Mouse (Mus musculus) brain, embryonic 18.5 days (tissue): ENCODE measurements around the gene Mlh1.

Experiments
- DNase-seq: peaks from one replicate; pipeline ENCODE4 v3.0.0-alpha.2; 2012; ENCODE audit warnings: low read depth, low spot score

The Mlh1 gene

DNA sequence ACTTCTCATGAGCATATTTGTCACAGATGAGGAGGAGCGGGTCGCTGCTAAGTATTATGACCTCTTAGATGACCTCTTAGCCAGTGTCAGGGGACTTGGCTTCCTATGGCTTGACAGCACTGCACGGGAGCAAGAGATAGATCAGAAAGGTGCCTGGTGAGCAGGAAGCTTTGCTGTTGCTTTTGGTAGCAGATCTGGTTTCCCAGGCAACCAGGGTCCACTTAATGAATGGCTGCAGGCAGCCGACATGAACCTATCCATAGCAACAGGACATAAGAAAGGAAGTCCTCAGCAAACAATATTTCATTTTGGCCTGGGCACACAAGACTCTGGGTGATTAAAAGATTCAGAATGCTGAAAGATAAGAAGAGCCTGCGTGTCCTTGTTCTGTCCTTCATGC lies 14.1 kb upstream of the Mlh1 start:
- no peak for DNase-seq

DNA sequence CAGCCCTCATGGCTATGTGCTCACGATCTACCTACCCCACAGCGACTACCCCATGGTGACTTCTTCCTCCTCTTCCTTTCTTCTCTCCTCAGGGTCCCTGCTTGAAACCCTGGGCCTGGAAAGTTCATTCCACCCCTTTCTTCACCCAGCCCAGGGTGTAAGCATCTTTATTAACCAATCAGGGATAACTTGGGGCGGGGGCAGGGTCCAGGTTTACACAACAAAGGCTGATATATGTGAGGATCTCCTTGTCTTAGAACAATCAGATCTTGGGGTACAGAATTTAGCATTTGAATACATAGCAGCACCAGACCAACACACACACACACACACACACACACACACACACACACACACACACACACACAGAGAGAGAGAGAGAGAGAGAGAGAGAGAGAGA lies 13.5 kb upstream of the Mlh1 start:
- DNase-seq, result no peak

DNA sequence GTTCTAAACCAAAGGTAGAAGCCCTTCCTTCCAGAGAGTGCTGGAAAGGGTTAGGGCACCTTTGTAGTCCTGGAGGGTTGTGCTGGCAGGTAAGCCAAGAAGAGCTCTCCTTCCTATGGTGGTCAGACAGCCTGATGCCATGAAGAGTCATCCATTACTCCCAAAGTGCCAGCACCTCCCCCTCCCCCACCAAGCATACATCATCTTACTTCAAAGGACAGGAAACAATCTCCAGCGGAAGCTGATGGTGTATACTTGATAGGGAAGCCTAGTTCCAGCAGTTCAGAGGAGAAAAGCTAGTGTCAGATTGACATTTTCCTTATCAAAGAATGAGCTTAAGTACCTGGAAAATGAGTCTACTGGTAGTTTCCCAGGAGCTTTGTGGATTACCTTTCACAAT lies 3.6 kb upstream of the Mlh1 start:
- no peak for DNase-seq

DNA sequence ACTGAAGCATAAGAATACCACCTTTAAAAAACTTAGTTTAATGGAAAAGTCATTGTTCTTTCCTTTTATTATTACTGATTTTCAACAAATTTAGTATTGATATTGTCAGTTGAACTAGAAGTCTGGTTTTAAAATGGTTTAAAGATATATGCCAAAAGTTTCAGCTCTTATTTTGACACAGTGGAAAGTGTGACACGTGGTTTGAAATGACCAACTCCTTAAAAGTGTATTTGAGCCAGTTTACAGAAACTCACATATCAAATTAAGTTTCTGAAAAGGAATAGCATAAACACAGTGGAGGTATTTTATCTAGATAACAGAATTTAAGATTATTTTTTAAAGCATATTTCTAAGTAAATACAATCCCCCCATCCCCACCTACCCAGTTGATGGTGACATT lies 2.4 kb upstream of the Mlh1 start:
- no peak for DNase-seq

DNA sequence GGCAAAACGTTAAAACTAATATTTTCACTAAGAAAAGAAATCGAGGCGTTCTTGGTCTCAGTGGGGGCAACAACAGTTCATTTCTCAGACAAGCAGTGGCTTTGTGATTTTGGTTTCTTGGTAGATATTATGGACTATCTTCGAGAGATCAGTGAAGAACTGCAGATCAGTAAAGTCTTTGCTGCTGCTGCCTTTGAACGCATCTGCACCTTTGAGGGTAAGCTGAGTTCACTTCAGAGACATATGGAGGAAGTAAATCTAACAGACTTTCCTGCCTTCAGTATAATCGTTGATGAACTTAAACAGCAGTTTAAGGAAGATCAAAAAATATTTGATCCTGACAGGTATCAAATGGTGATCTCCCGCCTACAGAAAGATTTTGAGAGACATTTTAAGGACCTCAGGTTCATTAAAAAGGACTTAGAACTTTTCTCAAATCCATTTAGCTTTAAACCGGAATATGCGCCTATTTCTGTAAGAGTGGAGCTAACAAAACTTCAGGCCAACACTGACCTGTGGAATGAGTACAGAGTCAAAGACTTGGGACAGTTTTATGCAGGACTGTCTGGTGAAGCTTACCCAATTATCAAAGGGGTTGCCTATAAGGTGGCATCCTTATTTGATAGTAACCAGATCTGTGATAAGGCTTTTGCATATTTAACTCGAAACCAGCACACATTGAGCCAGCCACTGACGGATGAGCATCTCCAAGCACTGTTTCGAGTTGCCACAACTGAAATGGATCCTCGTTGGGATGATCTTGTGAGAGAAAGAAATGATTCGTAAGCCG lies 1.6 kb upstream of the Mlh1 start:
- DNase-seq, result no peak

DNA sequence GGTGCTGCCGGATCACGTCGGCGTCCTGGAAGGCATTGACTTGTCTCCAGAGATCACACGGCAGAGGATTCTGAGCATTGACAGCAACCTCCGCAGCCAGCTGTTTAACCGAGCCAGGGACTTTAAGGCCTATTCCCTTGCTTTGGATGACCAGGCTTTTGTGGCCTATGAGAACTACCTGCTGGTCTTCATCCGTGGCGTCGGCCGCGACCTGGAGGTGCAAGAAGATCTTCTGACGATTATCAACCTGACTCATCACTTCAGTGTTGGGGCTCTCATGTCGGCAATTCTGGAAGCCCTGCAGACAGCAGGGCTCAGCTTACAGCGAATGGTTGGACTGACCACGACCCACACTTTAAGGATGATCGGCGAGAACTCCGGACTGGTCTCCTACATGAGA lies 765 bp upstream of the Mlh1 start:
- no peak for DNase-seq

DNA sequence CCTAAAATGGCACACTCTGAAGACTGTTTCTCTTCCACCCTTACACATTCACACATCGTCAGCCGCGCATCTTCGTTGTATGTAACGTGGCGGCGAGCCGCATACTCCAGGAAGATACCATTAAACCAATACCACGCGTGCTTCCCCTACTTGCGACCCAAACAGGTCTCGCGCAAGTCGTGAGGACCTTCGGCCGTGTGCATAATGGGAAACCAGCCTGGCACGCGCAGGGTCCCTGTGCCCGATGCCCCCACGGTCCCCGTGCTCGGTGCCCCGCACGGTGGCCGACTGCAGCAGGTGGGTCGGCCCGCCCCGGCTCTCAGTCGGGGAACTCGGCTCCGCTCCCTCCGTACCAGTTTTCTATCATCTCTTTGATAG lies 546 bp downstream of the Mlh1 start:
- no peak for DNase-seq

DNA sequence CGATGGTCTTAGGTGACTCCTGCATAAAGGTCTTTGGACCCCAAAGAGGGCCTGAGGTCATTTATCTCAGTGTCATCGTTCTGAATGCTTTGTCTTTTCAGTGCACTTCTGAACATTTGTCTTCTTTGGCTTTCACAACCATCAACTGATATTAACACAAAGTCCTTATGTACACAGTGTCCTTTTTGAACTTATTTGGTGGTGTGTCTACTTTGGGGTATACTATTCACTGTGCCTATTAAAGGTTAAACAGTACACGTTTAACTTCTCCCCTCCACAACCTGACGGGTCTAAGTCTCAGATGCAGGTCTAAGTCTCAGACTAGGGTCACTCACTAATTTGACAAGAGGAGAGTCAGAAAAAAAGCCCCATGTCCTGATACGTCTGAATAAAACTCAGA lies 985 bp downstream of the Mlh1 start:
- no peak for DNase-seq

DNA sequence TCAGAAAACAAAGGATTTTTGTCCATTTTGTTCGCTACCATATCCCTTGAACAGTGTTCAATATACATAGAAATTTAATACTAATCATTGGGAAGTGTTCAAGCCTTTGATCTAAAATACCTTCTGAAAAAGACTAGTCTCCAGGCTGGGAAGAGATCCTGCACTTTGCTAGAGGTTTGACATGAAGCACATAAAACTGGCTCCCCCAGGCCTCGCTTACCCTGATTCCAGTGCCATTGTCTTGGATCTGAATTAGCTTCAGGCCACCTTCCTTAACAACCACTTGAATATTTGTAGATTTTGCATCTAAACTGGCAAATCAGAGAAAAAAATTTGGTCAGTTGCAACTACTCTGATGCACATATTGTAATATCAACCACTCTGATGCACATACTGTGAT lies 3.6 kb downstream of the Mlh1 start:
- no peak for DNase-seq

DNA sequence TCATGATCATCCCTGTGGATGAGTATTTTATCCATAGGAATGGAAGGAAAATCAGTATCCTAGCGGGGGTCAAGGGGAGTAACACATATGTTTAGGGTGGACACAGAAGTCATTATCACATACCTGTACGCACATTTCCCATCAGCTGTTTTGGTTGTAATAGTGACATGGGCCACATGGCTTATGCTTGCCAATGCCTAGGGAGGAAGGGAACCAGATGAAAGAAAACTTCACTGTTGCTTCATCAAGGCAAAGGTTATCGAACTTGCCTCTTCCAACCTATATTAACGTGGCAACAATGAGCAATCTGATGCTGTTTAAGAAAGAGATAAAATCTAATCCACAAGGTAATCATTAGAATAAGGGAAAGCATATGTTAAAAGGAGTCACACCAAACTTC lies 10.2 kb downstream of the Mlh1 start:
- DNase-seq, result no peak

DNA sequence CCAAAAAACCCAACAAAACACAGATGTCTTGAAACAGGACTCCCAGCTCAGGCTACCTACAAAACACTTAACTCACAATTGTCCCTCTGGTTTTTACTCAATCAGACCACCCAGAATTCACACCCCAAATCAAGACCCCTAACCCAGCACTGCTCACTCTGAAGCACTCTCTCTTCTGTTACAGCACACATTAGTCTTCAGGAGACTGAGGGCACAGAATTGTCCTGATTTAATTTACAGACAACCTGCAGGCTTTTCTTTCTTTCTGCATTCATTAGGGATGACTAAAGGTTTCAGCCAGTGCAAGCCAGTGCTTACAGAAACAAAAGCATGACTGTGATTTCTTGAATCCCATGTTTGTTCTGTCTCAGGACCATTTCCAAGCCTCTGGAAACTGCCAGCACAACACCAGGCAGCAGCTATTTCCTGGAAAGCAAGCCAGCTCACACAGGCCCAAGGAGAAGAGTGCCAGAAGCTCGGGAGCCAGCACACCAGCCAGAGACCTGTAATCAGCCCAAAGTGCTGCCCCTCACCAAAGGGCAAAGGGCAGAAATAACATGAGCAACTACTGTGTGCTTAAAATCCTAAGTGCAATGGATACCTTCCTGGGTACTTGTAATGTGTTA lies 11.1 kb downstream of the Mlh1 start:
- DNase-seq, result no peak

DNA sequence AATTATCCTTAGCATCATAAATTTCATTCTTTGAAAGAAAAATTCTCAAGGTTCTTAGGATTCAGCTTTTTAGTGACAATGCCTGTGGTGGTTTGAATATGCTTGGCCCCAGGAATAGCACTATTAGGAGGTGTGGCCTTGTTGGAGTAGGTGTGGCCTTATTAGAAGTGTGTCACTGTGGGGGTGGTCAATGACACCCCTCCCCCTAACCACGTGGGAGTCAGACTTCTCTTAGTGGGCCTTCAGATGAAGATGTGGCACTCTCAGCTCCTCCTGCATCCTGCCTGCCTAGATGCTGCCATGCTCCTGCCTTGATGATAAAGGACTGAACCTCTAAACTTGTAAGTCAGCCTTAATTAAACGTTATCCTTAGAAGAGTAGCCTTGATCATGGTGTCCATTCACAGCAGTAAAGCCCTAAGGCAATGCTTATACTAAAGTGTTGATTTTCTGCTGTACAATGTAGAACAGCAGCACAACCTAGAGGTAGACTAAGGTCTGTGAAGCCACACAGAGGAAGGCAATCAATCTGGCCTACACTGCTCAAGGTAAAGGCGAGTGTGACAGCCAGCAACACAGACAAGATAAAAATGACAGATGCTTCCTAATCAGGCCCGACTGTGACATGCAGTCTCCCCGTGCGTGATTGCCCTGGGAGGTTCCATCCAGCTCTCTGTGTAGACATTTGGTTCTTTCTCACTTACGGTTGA lies 19.3 kb downstream of the Mlh1 start:
- DNase-seq, result no peak

DNA sequence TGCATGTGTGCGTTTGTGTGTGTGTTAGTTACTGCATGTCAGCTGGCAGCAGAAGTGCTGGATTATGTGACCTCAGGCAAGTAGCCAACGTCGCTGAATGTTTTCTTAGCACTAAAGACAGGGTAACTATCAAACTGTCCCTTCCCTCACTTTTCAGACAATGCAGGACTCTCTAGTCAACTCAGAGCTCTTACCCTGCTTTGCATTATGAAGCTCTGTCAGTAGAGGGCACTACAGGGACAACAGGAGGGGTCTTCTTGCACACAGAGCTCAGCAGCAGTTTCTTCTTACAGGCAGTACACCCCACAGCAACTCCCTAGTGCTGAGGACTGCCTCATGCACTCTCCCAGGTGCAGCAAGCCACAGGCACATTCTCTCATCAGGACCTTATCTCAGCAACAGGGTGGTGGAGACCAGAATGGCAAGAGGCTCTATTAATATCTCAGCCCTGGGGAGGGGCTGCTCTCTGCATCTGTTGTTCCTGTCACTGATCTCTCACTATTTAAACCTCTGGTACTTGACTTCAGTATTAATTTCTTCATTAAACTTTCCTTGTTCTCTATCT lies 23.8 kb downstream of the Mlh1 start:
- no peak for DNase-seq

DNA sequence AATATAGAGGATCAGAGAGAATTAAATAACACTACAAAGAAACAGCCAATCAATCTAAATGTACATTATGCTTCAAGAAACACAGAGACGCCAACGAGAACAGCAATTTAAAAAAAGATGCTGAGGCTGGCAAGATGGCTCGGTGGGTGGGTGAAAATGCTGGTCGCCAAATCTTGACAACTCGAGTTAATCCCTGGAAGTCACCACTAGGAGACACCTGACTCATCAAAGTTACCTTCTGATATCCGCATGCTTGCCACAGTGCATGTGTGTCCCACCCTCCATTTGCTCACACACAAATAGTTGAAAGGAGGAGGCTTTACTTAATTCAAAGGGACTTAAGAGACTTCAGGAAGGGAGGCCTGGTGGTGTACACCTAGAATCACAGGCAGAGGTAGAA lies 26.0 kb downstream of the Mlh1 start:
- no peak for DNase-seq

DNA sequence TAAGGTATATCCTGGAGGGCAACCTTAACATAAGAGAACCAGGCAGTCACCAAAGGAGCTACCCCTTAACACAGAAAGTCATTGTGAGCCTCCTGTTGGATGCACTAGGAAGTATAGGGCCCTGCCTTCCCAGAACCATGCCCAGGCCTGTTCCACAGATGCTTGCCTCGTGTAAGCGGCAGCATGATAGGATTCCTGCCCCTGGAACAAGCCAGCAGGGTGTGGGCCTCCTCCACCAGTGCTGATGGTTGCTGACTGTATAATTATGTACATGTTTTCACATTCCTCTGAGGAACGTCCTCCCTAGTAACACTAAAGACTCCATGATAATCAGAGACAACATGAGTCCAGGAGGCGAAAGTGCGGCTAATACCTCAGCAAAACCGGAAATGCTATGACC lies 28.2 kb downstream of the Mlh1 start:
- no peak for DNase-seq

DNA sequence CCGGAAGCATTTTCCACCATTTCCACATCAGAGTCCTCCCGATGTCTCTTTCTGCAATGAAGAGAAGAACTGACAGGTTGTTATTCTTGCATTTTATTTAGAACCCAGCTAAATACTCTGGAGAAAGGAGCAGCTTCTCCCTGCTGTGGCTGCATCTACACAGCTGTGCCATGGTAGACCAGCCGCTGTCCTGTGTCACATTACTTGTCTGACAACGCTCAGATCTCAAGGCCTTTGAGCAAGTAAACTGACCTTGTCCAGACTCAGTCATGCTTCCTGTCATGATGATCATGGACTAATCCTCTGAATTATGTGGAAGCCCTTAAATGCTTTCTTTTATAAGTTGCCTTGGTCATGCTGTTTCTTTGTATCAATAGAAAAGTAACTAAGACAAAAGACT lies 31.8 kb downstream of the Mlh1 start:
- DNase-seq, result no peak

DNA sequence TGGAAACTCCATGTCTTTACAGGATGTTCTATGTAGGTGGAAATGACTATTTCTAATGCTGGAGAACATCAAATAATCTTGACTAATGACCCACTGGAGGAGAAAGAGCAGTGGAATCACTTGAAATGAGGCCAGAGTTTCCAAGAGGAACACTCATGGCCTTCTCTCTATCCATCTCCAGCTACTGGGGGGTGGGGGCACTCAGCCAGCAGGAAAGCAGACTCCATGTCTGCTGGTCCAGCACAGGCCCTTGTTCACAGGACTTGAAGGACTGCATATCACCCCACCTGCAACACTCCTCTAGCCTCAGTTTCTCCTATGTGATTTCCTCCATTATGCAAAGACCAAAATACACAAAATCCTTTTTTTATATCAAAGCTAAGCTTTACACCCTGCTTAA lies 33.9 kb downstream of the Mlh1 start:
- no peak for DNase-seq

DNA sequence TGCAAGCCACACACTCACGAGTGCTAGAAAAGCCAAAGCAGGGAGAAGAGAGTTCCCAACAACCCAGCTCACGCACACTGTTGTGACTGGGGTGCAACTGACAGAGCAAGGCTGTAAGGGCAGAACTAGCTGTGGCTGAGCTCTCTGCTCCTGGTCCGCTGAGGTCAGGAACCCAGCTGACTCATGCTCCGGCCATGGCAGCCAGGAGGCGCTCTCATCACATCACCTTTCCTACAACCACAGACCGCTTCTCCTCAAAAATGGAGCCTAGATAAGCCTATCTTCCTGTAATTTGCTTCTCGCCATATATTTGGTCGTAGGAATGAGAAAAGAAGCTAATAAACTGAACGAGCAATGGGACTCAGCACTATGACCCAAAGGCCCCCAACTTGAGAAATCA lies 36.9 kb downstream of the Mlh1 start:
- no peak for DNase-seq

DNA sequence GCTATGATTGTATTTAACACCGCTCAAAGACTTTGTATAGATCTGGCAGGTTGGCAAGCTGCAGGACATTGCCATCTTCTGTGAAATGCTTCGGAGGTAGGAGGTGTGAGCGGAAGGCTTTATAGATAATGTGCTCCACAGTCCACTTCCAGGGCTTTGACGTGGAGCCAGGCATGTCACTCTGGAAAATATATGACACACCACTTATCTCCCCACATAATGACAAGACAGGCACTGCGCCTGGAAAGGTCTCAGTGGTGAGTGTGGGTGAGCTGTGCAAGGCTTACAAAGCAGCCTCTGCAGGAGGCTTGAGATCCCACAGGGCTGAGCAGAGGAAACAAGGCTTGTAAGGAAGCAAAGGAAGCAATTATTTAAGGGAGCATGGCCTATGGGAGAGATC lies 43.1 kb downstream of the Mlh1 start:
- no peak for DNase-seq

DNA sequence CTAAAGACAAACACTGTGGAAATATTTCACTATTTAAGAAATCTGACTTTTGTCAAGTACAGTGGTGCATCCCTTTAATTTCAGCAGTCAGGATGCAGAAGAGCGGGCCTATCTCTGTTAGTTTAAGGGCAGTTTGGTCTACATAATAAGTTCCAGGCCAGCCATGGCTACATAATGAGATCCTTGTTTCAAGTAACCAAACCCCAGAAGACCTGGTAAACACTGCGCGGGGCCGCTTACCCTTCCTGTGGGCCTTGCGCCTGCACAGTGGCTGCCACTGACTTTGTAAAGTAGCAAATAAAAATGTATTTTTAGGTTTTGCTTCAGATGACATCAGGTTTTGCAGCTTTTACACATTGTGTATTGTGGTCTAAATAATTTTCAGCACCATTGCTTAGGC lies 48.2 kb downstream of the Mlh1 start:
- no peak for DNase-seq

DNA sequence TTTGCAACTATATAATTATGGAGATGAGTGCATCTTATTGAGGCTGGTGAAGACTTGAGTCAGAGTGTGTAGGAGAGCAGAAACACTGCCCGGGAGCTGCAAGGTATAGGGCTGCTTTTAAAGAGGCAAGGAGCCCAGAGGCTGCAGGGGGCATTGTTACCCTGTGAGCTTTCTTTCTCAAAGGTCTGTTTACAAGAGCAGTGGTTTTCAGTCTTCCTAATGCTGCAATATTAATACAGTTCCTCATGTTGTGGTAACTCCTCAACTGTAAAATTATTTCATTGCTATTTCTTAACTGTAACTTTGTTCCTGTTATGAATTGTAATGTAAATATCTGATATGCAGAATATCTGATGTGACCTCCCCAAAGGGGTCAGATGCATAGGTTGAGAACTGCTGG lies 50.0 kb downstream of the Mlh1 start:
- no peak for DNase-seq

DNA sequence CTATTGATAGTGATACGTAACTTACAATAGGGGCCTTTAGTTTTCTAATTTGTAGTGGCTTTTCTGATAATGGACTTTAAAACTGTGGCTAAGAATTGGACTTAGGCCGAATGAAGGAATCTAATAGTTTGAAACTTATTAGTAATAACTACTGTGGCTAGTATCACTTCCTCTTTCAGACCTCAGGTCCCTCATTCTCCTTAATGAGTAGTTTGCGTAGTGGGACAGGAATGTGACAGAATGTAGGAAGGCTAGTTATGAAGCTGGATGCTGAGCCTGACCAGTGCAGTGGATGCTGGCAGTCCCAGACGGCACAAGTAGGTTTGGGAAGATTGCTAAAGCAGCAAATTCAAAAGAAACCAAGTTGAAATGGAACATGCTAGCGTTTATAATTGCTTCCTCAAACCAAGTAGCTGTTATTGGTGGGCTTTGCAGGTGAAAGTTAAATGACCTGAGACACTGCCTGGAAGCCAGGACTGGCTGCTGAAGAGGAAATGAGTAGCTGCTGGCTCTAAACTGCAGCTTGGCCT lies 51.0 kb downstream of the Mlh1 start:
- DNase-seq, result no peak

DNA sequence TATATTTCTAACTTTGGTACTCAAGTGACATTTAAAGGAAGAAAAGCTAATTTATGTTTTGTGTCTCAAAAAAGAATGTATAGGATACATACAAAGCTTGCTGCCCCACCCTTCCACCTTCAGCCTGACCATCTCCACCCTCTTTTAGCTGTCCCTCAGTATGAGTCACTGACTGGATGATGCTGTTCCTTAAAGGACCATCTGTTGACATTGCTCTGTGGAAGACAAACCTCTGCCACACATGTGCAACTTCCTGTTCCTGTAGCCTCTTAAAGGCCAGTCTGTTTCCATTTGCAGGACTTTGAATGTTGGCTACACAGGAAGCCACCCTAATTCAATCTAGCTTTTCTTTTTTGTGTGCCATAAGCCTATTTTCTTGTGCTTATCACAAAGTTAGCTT lies 55.2 kb downstream of the Mlh1 start:
- no peak for DNase-seq
